Mouse (Mus musculus) cerebellum, adult 9-10 months (tissue): ENCODE results near the gene Igf1r.

Source experiments
- DNase-seq: peaks from one replicate; pipeline ENCODE4 v3.0.0; 2022

Gene Igf1r

DNA sequence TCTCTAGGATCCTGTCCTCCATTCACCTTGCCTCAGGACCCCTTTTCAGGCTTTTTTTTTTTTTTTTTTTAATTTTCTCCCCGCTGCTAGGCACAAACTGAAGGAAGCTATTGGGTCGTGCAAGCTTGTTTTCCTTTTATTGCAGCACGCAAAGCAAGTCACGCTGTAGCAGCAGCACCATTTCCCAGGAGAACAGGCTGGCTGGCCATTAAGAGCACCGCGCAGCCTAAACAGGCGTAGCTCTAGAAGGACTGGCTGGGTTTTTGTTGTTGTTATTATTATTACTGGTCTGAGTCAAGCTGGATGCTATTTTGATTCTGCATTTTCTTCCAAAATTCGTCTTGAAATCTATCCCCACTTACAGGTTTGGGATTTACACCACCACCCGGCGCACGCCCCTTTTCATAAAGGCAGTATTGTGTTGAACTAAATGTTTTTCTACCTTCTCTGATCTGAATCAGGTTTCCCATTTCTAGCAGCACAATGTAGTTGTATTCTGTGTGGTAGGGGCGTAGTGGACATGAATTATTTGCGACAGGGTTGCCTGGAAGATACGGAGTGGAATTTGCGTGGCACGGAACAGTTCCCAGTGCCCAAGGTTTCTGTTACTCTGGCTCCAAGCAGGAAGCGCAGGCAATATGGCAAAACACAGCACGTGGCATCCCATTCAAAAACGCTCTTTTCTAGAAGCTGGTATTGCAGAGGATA, 177.1 kb downstream of the Igf1r start:
- peak; percentile 96 for DNase-seq

DNA sequence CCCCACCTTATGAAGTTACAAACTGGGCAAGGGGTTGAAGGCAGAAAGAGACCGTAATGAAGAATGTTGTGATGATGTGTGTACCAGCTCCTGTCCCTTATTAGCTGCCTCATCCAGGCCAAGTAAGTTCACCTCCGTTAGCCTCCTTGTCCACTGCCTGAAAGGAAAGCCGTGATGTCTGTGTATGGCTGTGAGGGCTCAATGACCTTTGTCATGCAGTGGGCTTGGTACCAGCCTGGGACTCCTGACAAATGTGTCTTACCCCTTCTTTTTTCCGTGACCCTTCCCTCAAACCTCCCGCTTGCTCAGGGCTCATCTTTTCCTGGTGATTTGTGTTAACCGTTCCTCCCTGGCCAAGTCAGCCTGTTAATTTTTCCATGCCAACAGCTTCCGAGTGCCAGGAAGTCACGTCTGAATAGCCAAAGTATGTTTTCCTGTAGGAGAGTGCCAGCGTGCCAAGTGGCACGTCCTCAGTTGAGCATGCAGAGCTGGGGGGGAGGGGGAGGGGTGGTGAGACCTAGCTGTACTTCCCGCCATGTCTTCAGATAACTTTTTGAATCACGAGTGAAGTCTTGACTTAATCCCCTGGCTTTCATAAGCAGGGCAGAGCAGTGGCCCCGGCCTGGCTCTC, 178.4 kb downstream of the Igf1r start:
- peak; percentile 57 for DNase-seq

DNA sequence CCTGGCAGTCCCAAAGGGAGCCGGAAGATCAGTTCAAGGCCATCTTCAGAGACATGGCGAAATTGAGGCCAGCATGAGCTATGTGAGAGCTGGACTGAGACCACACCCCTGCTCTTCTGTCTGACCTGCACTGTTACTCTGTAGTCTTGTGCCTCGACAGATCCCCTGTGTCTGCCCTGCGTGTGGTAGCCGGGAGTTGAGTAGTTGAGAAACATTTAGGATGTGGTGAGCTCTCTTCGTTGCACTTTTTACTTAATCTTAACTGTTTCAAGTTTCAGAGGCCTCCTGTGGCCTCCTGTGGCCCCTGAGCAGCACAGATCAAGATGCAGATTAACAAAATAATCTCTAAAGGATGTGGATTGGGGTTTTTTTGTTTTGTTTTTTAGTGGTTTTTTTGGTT, 181.1 kb downstream of the Igf1r start:
- DNase-seq = no peak

DNA sequence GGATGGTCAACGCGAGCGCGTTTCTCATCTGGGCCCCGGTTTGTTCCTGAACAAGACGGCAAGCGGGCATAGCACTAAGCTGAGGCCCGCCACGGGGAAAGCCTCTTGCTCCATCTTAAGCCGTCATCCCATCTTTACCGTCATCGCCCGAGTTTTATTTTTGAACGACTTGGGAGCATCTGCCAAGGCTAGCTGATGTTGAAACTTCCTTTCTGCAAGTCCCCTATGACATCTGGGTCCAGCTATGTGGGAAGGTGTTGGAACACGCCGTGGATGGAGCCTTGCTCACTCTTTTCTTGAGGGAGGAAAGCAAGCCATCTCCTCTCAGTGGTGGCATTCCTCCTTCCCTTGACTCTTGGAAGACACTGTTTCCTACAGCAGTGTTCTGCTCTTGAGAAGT, 182.3 kb downstream of the Igf1r start:
- DNase-seq = no peak

DNA sequence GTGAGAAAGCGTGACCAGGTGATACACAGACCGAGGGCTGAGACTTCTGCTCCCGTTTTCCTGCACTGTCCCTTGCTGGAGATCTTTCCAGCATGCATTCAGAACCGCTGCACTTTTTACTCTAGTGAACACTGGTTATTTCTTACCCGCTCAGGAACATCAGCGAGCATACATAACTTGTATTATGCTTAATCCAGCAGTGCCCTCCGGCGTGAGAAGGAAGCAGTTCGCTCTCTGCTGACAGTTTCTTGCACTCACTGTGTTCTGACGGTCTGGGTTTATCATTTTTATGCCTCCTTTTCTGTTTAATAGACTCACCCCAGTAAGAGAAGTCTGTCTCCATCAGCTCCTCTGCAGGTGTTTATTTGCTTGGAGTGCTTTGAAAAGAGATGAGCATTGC, 183.4 kb downstream of the Igf1r start:
- no peak for DNase-seq

DNA sequence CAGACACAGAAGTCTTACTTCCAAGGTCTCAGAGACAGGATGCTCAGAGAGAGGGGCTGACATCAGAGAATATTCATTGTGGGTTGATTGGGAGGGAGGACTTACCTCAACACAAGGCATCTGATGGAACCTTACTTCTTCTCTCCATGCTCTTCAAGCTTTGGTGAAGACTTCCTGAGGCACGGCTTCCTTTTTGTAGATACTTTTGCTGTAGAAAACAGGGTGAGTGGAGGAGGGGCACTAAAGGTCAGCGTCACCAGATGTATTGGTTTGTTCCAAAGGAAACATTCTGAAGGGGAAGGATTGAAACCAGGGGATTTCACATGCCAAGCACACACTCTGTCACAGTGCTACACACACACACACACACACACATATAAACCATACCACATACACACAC, 186.8 kb downstream of the Igf1r start:
- DNase-seq = no peak

DNA sequence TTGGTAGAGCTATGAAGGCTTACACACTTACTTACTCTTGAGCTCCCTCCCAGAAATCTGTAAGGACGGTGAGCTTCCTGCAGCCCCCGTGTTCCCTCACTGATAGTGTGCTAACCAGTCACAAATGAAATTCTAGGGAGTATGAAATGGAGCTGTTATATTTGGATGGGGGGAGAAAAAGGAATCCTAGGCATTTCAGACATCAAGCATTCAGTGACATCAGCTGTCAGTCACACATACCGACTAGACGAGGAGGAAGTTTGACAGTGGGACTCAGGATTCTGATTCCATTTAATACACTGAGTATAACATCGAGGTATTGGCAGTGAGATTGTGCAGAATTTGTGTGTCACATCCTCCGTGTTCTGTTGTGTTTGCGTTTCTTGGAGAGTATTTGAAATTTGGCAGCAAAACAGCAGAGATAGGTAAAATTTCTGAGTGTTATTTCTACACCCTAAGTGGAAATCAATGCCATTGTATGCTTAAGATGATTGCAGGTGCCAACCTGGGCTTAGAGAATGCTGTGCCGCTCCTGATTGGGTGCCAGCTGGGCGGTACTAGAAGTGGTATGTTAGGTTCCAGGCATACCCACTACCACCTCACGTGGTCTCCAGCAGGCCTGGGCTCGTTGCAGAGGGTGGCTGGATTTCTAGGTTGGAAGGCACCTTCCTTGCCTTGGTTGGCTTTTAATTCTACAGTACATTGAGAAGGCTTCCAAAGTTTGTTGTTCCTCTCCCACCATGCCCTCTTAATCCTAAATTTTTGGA, 187.6 kb downstream of the Igf1r start:
- DNase-seq = no peak

DNA sequence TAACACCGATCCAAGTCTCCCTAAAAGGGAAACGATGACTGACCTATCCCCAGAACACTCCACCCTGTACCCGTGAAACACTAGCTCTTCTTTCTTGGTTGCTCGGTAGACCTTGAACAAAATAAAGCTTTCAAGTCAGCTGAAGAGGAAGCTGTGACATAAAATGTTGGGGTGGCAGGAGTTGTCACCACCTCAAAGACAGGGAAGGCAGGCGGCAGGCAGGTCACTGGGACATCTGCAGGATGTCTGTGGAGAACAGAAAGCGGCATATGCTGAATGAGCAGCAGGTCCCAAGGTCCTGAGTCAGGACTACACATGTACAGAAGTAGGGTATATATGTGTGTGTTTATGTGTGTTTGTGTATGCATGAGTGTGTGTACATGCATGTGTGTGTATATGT, 191.6 kb downstream of the Igf1r start:
- DNase-seq = no peak

DNA sequence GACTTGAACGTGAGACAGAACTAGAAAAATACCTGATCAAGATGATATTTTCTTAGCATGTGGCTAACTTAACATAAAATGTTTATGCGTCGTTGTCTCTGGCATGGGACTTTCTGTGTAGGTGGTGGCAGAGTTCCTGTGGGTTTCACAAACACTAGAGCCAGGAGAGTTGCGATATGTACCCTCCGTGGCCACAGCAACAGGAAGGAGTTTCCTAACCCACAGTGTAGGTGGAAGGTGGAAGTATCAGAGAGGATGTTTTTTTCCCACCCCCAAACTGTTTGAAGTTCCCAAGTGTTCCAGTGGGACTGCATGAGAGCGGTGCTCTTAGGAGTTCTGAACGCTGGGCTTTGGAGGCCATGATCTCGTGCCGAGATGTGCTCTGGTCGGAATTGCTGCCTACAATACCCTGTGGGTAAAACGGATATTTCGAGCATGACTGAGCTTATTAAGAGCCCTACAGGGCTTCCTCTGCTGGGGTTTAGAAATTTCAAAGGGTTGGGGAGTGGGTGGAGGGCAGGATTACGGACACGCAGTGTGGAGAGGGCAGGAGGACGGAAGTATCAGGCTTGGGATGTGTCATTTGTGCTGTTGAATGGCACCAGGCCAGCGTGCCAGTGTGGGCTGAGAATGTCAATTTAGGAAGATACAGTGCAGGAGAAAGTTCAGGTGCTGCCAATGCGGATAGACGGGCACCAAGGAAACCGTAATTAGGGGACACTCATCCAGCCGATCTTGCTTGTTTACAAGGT, 195.8 kb downstream of the Igf1r start:
- DNase-seq = no peak

DNA sequence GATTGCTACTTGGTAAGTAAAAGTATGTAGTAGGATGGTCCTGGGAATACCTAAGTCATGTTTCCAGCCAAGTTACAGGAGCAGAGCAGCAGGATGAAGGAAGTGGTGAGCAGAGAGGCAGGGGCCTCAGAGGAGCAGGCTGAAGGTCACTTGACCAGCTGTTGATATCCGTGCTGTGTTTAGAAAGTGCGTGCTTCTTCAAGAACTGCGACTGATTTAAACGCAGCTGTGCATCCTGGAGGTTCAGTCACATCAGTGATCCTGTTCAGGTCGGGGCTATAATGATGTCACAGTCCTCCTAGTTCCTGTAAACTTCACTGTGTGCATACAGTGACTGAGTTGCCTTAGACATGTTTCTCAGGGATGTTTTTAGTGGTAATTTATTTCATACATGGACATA, 199.3 kb downstream of the Igf1r start:
- DNase-seq = no peak

DNA sequence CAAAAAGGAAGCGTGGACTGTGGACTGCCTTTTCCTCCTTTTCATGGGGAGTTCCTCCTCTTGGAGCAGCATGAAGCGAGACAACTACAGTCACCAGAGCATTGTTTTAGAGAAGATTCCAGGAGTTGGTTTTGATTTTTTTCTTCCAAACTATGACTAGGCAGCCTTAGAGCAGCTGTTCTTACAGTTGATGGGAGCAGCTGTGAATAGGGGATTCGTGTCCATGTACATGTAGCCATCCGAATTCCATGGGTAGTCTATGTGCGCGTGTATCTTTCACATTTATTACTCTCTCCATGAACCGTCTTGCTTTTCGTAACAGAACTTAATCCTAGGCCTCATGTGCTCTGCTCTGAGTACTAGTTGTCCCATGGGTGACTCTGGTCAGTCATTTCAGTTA, 199.8 kb downstream of the Igf1r start:
- no peak for DNase-seq

DNA sequence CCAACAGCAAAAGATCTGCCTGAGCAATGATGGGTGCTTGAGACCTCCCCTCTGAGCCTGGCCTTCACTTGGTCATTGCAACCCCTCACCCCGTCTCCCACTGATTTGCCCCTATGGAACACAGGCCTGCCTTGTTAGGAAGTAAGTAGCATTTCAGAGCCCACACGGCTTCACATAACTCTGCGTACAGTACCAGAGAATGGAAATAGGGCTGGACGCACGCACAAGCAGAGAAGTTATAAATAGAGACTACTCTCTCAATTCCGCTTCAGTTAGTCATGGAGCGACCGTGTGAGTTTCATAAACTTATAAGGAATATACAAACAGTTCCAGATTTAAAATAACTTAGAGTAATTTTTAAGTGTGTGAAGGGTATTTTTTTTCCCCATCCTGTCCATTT, 200.6 kb downstream of the Igf1r start:
- no peak for DNase-seq

DNA sequence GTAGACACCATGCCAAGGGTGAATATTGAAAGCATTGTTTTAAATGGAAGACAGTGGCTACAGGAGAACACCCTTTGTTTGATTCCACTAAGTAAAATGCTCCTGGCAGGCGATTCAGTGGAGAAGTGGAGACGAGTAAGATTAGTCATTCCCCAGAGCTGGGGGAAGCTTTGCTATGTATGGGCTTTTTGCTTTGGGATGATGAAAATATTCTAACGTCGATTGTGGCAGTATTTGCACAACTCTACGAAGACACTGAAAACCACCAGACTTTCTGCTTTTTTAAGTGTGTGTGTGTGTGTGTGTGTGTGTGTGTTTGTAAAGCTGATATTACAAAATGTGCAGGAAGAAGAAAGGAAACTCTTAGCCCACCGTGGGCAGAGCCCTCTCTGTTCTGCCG, 202.0 kb downstream of the Igf1r start:
- DNase-seq = no peak

DNA sequence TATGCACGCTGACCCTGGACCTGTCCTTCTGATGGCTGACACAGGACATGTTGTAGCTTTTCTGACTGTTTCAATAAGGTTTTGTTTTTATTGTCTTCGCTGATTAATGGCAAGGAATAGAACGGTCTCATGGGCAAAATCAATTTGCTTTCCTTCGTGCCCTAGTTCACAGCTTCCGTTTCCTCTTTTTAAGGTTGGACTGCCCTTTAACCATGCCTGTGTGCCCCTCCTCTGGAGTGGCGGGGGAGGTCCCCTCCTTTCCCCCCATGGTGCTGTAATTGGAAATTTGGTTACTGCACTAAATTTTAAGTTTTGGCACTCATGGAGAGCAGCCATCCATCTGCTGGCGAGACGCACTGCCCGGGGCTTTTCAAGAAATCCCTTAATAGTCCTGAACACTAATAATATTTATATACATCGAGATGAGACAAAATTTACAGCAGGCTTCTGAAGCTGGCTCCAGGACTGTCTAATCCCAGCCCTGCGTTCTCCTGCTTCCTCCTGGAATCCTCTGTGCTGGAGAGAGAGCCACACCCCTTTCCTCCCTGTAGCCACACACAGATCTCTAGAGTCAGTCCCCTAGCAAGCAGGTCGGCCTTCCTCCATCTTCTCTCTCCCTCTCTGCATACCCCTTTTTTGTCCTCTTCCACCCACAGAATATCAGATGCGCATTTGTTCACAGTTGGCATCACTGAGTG, 207.6 kb downstream of the Igf1r start:
- DNase-seq = no peak

DNA sequence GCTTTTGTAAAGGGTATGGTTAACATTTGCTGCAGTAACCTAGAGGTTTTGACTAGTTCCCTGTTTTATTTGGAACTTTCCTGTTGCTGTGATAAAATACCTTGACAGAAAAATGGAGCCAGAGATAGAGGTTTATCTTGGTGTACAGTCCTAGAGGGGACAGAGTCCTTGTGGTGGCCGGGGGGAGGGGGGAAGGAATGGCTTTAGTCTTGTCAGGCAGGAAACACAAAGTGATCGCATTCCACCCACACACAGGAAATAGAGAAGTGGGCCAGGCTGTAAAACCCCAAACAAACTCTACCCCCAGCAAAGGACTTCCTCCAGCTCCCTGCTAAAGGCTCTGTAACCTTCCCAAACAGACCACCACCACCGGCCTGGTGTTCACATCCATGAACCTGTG, 211.4 kb downstream of the Igf1r start:
- DNase-seq = no peak

DNA sequence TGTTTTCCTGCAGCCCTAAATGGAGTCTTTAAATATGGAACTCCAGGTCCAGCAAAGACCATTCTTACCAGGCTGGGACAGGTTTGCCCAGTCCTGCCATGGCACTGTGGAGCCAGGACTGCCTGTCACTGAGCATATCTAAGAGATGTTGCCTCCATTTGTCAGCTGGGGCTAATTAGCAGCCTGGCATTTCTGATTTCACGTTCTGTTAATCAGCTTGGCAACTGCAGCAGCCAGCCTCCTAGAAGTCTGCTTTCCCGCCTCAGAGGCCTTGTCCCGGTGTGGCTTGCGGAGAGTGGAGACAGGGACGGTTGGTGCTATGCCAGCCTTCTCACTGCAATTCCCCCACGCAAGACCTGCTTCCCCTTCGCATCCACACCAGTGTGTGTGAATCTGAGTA, 220.1 kb downstream of the Igf1r start:
- peak; percentile 26 for DNase-seq

DNA sequence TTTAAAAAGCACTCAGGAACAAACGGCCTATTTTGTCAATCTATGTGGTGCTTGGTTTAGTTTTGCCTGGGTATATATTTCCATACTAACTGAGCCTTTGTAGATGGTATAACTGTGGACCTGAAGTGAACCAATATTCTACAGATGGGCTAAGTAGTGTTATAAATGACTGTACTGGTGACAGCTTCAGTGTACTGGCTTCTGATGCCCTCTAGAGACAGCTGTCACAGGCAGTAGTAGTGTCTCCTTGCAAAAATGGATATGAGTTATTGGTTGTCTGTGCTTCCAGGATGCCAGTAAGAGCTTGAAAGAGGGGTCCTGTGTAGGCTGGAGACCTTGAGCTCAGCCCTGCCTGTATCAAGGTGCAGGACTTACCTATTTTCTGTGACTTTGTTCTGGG, 227.0 kb downstream of the Igf1r start:
- DNase-seq = no peak

DNA sequence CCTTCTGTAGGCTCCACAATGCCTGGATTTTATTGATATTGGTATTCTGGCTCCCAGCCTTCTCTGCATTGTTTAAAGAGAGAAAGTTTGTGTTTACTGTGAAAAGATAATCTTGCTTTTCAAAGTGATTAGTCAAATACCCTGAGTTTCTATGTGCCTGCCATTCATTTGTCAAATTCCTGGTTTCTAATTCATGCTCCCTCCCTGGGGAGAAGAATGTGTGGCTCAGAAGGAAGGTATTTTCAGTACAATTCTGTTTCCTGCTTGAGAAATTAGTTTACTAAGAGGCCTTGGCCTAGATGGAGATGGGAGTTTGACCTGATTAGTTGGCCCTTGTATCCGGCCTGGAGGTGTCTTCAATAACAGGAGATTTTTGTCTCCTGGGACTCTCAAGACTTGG, 228.5 kb downstream of the Igf1r start:
- DNase-seq = no peak

DNA sequence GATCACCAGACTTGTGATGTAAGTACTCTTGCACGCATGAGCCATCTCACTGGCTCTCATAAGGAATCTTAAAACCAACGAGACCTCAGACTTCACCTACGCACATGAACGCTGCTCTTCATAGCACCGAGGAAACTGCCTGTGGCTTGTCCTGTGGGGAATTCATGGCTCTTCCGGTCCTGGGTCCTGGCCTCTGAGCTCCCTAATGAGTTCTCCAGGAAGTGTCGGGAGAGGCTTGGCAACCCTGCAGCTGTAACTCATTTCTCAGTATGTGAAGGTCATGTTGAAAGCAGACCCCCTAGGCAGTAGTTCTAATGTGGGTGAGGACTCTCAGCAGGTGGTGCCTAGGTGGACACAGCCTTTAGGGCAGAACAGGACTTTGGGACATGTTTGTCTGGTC, 229.4 kb downstream of the Igf1r start:
- no peak for DNase-seq

DNA sequence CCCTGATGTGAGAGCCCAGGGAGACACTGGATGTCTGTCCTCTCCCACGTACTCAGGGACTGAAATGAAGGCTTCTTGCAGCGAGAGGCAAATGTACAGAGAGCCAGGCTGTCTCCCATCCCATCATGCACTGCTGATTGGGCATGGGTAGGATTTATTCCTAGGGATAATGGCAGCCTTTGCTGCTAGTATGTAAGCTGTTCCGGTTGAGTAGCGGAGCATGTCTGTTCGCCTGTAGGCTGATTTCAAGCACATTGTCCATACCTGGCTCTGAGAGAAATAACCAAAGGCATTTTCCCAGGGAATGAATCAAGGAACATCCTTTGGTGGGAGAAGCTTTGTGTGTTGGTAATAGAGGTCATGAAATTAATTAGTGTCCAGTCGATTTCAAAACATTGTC, 230.1 kb downstream of the Igf1r start:
- DNase-seq = no peak

DNA sequence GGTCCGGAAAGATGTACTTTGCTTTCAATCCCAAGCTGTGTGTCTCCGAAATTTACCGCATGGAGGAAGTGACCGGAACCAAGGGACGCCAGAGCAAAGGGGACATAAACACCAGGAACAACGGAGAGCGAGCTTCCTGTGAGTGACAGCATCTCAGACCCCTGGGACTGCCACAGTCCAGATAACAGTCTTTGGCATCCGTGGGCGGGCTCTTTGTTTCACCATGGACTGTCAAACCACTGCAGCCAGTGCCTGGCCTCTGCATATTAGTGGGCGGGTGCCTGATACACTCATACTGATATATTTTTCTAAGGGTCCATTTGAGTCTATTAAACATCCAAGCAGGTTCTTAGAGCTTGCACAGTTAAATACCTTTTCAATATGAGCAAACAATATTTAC, 230.8 kb downstream of the Igf1r start:
- DNase-seq = no peak

DNA sequence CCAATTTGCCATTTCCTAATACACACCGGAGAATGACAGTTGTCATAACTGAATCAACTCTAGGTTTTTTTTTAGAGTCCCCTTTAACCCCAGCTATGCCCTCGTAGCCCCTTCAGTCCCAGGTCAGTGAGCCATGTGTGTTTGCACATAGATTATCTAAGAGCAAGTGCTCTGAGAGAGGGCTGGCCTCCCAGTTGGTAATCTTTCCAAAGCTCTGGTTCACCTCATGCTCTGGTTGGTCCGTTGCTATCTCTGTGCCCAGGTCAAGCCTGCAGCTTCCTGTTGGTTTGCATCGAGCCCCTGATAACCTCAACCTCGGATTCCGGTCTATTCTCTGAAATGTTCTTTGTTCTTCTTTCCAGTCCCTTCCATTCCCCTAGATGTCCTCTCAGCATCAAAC, 236.6 kb downstream of the Igf1r start:
- DNase-seq = no peak
